Mouse (Mus musculus) erythroid progenitor cell, adult 5-6 weeks (primary cell): ENCODE measurements around the gene Prickle4. TPM values are rescaled to one million over a fixed set of nuclear protein-coding genes. Genes with fewer than 3 reads are reported as not detected.
A peak's percentile ranks its signal among the peaks of the same experiment; 100 is the strongest.

Experiments used
- ATAC-seq: replicated peaks from 2 replicates; pipeline ENCODE4 v1.8.0; 2016; ENCODE audit warnings: moderate number of reproducible peaks, mild to moderate bottlenecking, moderate TSS enrichment, inconsistent platforms; ENCODE audit not compliant: poor library complexity, low FRiP score, severe bottlenecking
- total RNA-seq, 2 experiments: library from RNA; stranded (forward) in 1 of 2; stranded (reverse) in 1 of 2; fragments of 150-400 nt in 1 of 2; fragments of 186-747, 209-891 nt in 1 of 2; gene quantifications; 2 replicates each; pipeline versions ENCODE4 v1.2.3 to v1.2.4; 2015 to 2017; ENCODE audit warnings: low replicate concordance in 2 of 2

Prickle4 gene
- total RNA-seq, 2 experiments from 2014 or later = not detected

GRCm38 (mm10) chr17:47708972-47709371 is 14.4 kb upstream of the Prickle4 start:
- no peak for ATAC-seq

- ATAC-seq = no peak
These were observed 13.4 kb upstream of the Prickle4 start for GRCm38 (mm10) chr17:47707961-47708360.

GRCm38 (mm10) chr17:47706196-47706595 is 11.7 kb upstream of the Prickle4 start:
- ATAC-seq = no peak

GRCm38 (mm10) chr17:47704692-47705091 is 10.2 kb upstream of the Prickle4 start:
- no peak for ATAC-seq

GRCm38 (mm10) chr17:47703556-47703955 is 9.0 kb upstream of the Prickle4 start:
- no peak for ATAC-seq

GRCm38 (mm10) chr17:47702548-47703345 is 8.2 kb upstream of the Prickle4 start:
- no peak for ATAC-seq

GRCm38 (mm10) chr17:47701793-47702192 is 7.3 kb upstream of the Prickle4 start:
- ATAC-seq = no peak

GRCm38 (mm10) chr17:47699055-47699454 is 4.5 kb upstream of the Prickle4 start:
- no peak for ATAC-seq

GRCm38 (mm10) chr17:47698156-47698555 is 3.6 kb upstream of the Prickle4 start:
- ATAC-seq = no peak

GRCm38 (mm10) chr17:47695337-47695710 is 788 bp upstream of the Prickle4 start:
- ATAC-seq = no peak

- ATAC-seq = no peak
These were observed 264 bp downstream of the Prickle4 start, which contains the start of gene Gm21981 for GRCm38 (mm10) chr17:47694442-47694502. Gm21981 (minus strand) TSS chr17:47694455.

- ATAC-seq = no peak
These were observed 680 bp downstream of the Prickle4 start for GRCm38 (mm10) chr17:47693671-47694441.

GRCm38 (mm10) chr17:47691650-47692049 is 2.9 kb downstream of the Prickle4 start:
- no peak for ATAC-seq

- no peak for ATAC-seq
These were observed 4.6 kb downstream of the Prickle4 start for GRCm38 (mm10) chr17:47689894-47690293.

GRCm38 (mm10) chr17:47688608-47689575 is 5.6 kb downstream of the Prickle4 start, which contains the start of gene Frs3:
Frs3 (plus strand) TSS chr17:47689030.
- ATAC-seq = no peak

- no peak for ATAC-seq
These were observed 6.3 kb downstream of the Prickle4 start, which contains the start of gene Tomm6 for GRCm38 (mm10) chr17:47688344-47688607. Tomm6 (minus strand) TSS chr17:47688386.

GRCm38 (mm10) chr17:47687409-47688343 is 6.9 kb downstream of the Prickle4 start:
- peak; percentile 94 for ATAC-seq

GRCm38 (mm10) chr17:47682836-47683235 is 11.7 kb downstream of the Prickle4 start:
- no peak for ATAC-seq

GRCm38 (mm10) chr17:47678702-47679101 is 15.8 kb downstream of the Prickle4 start:
- no peak for ATAC-seq

GRCm38 (mm10) chr17:47678238-47678637 is 16.3 kb downstream of the Prickle4 start:
- no peak for ATAC-seq
